Mouse (Mus musculus): ENCODE results near the gene Opcml.

DNA sequence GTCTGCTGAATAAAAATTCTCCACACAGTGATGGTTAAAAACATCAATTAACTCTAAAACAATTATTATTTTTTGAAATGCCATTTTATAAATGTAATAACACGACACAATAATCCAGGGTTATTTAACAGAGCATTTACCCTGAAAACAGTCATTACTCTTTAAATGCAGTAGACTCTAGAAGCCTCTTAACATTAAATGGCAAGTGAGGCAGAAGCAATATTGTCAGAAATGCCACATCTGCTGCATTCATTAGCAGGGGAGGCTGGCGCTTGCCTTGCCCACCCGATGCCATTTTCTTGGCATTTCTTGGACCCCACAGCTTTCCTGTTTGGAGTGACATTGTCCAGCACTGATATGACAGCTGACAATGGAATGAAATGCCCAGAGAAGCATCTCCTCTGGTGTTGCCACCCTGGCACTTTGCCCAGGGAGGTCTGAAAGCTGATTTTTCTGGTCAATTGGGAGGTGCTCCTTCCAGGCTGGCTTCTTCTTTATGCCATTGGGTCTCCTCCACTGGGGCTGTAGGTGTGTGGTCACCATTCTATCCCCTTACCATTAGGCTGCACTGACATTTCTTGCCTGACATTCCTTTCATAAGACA lies 649.7 kb downstream of the Opcml start:
- no peak for TF ChIP-seq CTCF (IDR thresholded peaks at IDR 0.05; ENCODE audit: control insufficient read depth, insufficient read depth, low read length)
- no peak for TF ChIP-seq POLR2A (IDR thresholded peaks at IDR 0.05; ENCODE audit: borderline replicate concordance, control insufficient read depth, low read depth, low read length)
